Mouse (Mus musculus) frontal cortex, postnatal 14 days (tissue): Measurements from ENCODE around the gene Rab40c.

Source experiments
- DNase-seq, 2 experiments: peaks; one replicate each; pipeline ENCODE4 v3.0.0; 2022; ENCODE audit warnings: low spot score in 2 of 2

Gene Rab40c

DNA sequence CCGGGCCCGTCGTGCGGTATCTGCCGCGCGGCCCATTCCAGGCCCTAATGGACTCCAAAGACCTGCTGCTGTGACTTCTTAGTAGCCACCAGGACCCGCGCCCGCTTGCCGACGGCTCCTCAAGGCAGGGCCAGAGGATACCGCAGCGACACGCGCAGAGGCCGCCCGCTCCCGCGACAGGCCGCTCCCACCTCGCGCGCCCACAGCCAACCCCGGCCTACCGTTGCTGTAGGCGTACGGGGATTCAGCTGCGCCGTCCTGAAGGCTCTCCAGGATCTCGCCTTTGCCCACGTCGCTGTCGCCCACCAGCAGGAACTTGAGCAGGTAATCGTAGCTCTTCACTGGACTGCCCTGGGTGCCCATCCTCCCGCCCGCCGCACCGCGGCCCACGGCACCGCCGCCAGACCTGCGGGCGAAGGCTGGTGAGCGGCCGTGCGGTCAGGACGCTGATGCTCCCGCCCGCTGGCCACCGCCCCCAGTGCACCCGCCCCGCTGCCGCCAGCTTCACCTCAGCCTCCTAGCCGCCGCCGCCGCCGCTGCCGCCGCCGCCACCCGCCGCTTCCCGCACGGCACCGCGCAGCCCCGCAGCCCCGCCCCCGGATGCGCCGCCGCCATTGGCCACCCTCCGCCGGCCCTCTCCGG is at the start of gene Rab40c:
TSS of gene Rab40c (minus strand) at position 584 of the 642 bp plus-strand sequence.
- peak in 1 of 2 experiments; percentile 42 for DNase-seq

DNA sequence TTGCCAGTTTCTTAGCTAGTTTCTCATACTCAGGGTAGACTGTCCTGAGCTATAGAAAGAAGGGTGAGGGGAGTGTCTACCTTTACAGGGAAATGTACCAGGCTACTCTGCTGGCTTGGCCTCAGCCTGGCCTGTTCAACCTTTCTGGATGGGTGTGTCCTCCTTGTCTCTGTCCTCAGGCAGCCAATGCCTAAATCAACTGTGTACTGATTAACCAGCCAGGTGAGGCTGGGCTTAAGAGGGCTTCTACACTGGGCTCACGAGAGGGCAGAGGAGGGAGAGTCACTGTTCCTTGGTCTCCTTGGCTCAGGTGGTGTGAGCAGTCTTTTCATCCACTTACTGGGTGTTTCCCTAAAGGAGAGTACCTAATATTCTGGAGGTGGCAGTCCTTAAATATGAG is 48.6 kb upstream of the Rab40c start:
- no peak for DNase-seq

DNA sequence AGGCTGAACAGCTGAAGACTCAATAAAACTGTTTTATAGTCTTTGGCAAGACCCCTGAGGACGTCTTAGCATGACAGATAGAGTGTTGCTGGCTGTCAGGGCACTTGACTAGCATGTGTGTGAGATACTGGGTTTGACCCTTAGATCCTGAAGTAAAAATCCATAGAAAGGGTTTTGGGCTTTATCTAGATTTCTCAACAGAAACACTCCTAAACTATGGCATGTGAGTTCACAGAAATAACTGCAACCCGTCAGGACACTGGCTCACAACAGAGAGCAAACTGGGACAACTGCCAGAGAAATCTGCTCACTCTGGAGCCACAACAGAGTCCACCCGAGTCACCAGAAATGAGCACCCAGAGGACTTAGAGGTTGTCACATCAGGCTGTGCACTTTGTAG is 48.1 kb upstream of the Rab40c start:
- no peak for DNase-seq

DNA sequence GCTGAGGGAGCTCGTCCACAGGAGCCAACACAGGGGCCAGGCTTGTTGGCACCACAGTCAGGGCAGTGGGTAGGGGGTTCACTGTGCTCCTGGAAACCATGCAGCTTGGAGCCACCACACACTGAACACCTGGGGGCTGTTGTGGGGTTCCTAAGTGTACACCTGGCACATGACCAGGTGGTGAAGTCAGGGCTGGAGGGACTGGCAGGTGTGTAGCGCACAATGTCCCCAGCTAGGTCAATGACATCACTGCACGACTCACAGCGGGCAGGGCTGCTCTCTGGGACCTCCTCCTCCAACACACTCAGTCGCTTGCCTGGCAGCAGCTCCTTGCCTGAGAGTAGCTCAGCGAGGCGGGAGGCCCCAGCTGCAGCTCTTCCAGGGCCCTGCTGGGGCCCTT is 44.7 kb upstream of the Rab40c start:
- DNase-seq = no peak

DNA sequence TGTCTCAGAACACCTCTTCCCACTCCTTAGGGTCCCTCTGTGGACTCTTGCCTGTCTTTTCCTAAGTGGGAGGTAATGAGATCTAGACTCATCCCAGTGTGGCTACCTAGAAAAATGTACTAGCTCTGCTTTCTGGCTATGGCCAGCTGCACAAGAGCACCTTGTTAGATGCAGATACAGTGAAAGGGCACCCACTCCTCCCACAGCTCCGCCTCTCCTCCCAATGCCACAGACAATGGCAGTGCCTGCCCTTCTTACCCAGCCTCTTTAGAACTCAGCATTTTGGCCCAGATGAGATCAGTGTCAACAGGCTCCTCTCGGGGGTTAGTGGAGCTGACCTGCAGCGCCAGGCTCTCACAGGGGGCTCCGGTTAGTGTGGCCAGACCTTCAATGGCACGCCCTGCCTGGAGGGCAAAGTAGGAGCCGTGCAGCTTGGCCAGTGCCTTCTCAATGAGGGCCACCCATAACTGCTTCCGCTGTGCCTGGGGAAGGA is 42.9 kb upstream of the Rab40c start:
- DNase-seq = no peak

DNA sequence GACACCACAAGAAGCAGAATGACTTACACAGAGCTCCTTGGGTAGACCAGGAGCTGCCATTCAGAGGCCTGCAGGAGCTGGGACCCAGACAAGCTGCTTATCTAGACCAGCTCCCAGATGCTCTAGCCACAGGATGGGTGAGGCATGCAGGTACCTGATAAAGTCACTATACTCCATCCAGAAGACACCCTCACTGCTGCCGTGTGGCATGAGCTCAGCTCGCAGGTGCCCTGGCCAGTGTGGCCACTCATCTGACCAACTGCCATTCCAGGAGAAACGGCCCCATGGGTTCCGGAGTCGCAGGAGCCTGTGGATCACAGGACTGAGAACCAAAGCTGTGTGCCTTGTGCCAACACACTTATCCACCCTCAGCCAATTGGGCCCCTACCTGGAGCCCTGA is 42.0 kb upstream of the Rab40c start:
- DNase-seq = no peak

DNA sequence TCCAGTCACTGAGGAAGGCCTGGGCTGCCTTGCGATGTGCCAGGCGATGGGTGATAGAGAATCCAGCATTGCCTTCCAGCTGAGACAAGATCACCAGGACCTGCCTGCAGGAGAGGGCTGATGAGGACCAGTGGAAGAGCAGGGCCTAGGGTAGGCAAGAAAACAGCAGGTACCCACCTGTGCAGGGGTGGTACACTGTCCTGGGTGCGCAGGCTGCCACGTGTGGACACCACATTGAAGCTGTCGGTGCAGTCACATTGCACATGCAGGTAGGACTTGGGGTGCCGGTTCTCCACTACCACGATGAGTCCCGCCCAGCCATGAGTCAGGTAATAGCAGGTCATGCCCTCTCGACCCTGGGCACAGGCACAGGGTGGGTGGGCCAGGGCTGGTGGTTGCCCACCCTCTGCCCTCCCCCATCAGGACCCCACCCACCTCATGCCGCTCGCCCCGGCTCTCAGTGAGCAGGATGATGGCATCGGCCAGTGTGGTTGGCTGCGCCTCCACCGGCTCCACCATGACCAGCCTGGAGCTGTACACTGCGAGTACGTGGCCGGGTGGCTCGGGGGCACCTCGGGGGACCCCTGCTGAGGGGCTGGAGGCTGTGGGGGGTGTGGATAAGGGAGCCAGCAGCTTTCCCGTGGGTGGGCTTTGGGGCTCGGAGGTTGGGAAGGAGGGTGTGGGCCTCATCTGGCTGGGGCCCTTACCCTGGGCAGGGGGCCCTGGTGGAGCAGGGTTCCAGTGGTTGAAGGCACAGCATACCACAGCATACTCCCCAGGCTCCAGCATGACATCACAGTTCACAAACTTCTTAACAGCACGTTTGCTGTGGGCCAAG is 40.3 kb upstream of the Rab40c start:
- no peak for DNase-seq

DNA sequence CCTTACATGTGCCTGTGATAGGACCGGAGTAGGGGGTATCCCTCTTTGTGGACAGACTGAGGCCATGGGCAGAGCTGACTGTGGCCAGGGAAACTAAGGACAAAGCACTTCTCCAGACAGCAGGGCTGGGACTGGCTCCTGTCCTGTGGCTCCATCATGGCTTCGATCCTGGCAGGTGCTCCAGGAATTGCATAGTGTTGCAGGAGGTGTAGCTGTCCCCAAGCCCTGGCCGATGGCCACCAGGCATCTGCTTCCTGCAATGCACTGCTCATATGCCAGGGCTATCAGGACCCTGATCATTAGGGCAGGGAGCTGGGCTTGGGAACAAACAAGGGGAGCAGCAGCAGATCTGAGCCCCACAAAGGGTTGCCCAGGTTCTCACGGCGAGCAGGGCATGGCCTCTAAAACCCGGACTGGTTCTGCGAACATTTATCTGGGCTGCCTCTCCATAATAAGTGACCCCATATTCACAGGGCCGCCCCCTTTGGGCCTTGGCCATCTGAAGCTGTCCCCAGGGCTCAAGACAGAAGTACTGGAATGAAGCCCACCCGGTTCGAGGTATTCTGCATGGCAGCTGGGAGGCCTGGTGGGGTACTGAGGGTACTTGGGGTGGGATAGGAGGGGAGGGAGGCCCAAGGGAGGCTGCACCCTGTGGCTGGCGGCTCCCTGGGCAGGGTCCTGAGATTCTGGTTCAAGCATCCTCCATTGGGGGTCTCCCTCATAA is 39.4 kb upstream of the Rab40c start:
- DNase-seq = no peak

DNA sequence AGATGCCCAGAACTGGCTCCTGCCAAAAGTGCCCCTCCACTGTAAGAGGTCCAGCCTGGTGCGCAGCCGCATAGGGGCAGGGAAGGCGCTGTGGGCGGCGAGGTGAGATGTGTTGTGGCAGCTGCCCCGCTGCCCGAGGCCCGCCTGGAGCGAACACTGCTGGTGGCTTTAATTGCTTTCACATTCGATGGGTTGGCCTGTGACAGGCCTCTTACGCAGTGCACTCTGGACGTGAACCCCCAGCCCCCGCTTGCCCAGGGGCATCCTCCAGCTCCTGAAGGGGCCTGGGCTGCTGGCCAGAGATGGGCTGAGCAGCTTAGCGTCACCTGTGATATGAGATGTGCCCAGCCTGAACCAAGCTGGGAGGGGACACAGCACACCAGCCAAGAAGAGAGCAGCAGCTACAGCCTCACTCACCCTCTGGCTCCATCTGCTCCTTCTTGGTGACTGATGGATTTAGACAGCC is 38.1 kb upstream of the Rab40c start:
- no peak for DNase-seq

DNA sequence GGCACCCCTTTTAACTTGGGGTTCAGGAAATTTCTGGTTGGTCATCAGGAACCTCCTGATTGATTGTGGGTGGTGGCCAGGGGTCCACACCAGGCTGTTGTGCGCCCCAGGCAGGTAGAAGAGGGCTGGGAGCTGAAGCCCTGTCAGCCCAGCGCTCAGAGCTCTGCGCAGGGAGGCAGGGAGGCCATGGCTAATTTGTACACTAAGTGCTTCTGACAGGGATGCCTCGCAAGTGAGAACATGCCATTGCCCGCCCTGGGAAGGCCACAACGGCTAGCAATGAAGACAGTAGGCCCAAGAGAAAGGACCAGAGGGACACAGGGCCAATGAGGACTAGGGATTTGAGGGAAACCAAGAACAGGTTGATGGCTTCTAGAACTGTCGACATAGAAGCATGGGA is 37.1 kb upstream of the Rab40c start:
- DNase-seq = no peak

DNA sequence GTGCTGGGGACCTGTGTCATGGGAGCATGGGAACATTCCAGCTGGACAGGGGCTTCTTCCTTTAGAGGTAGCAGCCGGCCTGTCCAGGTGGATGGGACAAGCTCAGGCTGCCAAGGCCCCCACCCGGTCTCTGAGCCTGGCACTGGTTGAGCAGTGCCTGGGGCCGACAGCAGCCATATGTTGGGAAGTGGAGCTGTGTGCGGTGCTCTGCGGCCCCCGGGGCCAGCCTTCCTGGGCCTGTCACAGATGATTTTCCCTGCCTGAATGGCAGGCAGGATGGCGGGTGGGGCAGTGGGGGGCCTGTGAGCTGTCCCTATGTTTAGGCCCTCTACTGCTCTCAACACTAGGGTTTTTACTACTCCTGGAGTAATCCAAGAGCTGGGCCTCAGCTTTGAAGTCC is 36.7 kb upstream of the Rab40c start:
- DNase-seq = no peak

DNA sequence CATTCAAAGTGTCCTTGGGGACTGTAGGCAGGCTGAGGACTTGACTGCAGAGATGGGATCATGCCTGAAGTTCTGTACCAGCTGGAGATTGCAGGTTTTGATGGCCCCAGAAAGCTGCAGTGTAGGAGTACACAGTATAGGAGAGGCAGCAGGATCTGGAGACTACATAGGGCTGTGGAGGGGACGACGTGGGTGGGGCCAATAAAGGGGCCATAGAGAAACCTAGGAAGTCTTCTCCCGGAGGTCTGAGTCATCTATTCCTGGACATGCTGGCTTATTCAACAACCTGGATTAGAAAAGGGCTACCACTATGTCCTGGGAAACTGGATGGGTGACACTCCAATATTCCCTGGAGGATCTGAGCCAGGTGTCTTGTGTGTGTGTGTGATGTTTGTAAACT is 36.2 kb upstream of the Rab40c start:
- DNase-seq = no peak

DNA sequence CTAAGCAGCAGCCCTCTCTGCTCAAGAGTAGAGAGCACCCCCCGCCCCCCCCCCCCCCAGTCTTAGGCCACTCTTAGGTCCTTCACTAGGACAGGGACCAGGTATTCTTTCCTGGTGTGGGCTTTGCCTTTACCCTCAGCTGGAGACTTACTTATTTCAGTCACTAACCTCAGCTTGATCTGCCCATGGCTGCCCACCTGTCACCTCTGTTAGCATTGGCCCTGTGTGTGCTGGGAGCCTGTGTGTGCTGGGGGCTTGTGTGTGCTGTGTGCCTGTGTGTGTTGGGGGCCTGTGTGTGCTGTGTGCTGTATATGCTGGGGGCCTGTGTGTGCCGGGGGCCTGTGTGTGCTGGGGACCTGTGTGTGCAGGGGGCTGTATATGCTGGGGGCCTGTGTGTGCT is 35.1 kb upstream of the Rab40c start:
- DNase-seq = no peak

DNA sequence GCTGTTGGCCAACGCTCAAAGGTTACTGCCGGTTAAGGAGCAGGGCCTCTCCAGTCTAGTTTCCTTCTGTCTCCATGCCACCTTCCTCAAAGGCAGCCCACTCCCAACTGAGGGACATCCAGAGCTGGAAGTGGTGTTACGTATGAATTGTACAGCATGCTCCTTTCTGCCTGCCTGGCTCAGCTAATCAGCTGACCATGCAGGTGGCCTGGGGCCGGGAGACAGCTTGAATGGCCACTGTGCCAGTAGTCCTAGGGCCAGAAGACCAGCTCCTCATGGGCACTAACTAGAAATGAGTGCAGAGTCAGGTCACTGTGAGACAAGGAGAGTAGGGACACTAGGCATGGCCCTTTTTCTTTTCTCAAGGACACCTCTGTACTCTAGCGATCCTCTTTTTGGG is 33.6 kb upstream of the Rab40c start:
- DNase-seq = no peak

DNA sequence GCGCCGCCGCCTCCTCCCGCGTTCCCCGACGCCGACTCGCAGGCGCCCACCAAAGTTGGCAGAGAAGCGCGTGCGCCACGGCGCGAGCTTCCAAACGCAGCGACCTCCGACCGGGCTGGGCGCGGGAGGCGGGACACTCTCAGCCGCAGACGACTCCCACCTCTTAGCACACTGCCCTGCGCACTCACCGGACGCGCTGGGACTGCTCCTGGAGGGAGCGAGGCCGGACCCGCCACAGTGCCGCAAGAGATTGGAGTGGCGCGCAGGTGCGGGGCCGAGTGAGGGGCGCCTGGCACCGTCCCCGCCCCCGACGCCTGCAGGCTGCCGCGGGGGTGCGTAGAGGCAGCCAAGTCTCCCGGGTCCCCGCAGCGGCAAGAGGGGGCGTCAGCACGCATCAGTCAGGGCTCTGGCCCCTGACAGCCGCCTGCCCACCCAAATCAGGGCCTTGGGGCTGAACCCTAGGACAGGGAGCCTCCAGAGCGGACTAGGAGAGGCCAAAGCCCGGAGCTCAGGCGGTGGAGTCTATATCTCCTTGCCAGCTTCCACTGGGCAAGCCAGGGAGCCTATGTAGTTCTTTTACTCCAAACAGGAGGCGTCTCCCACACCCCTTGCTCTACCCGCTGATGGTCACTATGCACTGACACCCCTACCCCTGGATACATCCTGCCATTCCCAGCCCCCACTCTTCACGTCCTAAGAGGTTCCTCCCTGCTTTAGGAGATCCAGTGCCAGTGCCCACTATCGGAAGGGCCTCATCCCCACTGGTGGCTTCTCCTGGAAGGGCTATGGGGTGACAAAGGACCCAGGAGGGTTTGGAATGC is 32.5 kb upstream of the Rab40c start, which contains the start of gene A930017K11Rik:
TSS of gene A930017K11Rik (minus strand) at position 763 of the 821 bp plus-strand sequence.
- no peak for DNase-seq

DNA sequence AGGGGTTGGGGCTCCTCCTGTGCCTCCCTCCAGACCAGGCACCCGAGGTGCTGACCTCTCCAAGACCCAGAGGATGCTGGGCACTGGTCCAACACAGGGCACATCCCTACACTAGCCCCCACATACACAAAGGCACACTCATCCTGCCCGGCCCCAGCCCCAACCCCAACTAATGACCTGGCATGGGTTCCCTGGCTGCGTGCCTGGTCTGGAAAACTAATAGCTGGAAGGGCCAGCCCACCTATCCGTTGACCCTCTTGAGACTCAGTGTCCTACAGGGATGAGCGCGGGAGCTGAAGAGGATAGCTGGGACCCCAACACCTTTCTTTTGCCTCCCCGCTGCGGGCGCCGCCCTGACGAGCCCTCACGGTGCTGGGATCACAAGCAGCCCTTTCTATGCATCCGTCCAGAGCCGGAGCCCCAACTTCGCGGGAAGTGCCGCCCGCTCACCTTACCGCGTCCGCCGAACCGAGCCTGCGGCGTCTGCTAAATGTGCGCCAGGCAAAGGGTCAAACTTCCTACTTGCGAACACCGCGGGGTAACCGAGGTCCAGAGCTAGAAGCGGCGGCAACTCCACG is 31.8 kb upstream of the Rab40c start:
- DNase-seq = no peak

DNA sequence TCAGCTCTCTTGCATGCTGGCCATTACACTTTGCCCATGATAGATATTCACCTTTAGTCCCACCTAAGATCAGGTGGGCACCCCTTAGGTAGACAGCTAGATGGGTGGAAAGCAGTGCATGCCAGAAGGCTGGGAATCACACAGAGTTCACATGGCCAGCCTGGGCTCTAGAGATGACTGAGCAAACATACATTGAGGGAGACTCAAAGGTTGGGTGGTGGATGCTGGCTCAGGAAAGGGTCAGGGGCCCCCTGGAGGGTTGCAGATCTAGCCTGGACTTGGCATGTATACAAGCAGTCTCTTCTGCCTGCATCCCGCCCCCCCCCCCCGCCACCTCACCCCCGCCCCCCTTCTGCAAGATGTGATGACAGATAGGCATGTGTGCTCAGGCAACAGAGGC is 31.2 kb upstream of the Rab40c start:
- DNase-seq = no peak

DNA sequence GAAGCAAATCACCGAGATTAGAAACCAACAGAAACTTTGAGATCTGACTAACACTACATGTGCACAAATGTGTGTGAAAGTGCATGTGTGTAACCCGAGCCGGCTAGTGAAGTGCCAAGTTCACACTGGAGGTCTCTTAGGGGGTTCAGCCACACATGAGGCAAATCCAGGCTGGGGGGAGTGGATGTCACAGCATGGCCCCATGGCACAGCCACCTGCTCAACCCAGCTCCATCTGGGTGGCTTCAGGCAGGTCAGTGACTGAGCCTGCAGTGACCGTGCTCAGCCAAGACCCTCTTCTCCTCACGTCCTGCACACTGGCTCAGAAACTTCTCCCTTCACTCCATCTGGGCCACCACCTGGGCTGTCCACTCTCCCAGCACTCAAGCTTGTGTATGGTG is 30.5 kb upstream of the Rab40c start:
- DNase-seq = no peak

DNA sequence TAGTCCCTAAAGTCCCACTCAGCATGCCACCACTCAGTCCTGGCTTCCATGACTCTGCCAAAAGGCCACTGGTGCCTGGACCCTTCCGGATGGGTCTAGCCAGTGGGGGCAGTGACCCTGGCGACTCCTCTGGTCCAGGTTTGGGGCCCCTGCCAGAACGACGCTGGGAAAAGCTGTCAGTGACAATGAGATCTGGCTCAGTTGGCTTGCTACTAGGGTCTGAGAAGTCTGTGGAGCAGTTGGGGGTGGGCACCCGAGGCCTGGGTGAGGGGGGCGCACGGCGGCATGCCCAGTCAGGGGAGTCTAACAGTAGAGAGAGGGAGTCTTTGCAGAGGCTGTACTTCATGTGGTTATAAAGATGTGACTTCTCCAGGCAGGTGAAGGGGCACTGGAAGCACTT is 28.5 kb upstream of the Rab40c start:
- no peak for DNase-seq

DNA sequence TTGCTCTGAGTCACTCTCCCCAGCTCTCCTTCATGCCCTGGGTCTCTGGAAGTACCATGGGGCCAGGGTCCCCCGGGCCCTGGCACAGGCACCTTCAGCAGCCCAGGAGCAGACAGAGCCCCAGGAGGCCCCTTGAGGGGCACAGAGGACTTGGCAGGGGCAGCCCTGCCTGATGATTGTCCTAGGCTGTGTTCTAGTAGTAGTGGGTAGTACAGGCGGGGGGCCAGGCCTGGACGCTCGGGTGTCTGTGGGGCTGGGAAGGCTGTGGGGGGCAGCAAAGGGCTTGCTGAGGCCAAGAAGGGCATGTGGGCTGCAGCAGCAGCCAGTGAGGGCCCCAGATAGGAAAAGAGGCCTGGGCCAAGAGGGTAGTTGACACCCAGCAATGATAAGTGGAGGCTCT is 28.0 kb upstream of the Rab40c start:
- DNase-seq = no peak

DNA sequence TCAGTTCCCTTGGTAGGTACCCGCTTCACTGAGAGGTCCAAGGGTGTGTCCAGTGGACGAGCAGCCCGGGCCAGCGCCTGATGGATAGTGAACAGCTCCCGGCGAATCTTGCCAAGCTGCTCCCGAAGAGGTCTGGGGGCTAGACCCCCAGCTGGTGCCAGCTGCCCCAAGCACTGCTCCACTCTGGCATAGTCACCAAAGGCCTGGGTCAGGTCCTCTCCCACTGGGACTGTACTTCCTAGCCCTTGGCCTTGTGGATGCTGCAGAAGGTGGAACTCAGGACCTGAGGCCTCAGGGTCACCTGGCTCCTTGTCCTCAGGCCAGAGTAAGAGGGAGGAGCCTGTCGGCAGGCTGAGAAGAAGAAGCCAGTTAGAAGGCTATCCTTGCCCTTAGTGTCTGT is 27.4 kb upstream of the Rab40c start:
- DNase-seq = no peak
